Mouse (Mus musculus) adrenal gland, postnatal 25 days (tissue): Measurements from ENCODE around the gene Impdh2. TPM values are rescaled to one million over a fixed set of nuclear protein-coding genes. Genes with fewer than 3 reads are reported as not detected.

Source experiments
- DNase-seq: peaks from one replicate; pipeline ENCODE4 v3.0.0; 2021; ENCODE audit warnings: mixed read lengths
- long read RNA-seq: library from polyadenylated mRNA; stranded (forward); transcript quantifications from one replicate; pipeline ENCODE4 v2.0.0, GENCODE M21; 2021
- total RNA-seq: library from RNA; stranded (reverse); gene quantifications from 2 replicates; pipeline ENCODE4 v1.2.3, GENCODE M21; 2021

The Impdh2 gene
- 66.3 and 95.0 TPM in 2 replicates for total RNA-seq
- long read RNA-seq, transcript Impdh2-201 (14 exons, 1,858 nt) = major isoform, 54 of 69 reads
- long read RNA-seq, partial matches to known transcripts = 5 of 69 reads
- long read RNA-seq, other reads (novel, unspliced or antisense) = 8 of 69 reads

DNA sequence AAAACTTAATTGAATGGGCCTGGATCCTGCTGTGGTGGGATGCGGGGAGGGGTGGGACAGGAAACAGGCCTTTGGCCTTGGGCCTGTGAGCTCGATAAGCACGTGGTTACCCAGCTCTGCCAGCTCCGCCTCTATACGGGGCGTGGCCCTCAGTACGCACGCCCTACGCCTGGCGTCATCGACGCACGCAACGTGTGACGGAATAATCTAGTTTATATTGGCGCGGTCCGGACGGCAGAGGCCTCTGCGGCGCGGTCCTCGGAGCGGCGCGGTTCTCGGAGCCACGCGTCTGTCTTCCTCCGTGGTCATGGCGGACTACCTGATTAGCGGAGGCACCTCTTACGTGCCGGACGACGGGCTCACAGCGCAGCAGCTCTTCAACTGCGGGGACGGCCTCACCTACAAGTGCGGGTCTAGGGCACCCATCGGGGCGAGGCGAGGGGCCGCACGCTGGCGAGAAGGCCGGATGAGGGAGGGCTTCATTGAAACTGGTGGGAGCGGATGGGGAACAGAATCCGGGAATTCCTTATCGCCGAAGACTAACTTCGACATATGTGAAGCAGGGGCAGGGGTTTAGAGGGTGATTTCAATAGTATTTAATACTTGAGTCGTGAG, at the start of gene Impdh2:
TSS of gene Impdh2 (plus strand) at position 60 of the 615 bp plus-strand sequence.
- peak; percentile 93 for DNase-seq

DNA sequence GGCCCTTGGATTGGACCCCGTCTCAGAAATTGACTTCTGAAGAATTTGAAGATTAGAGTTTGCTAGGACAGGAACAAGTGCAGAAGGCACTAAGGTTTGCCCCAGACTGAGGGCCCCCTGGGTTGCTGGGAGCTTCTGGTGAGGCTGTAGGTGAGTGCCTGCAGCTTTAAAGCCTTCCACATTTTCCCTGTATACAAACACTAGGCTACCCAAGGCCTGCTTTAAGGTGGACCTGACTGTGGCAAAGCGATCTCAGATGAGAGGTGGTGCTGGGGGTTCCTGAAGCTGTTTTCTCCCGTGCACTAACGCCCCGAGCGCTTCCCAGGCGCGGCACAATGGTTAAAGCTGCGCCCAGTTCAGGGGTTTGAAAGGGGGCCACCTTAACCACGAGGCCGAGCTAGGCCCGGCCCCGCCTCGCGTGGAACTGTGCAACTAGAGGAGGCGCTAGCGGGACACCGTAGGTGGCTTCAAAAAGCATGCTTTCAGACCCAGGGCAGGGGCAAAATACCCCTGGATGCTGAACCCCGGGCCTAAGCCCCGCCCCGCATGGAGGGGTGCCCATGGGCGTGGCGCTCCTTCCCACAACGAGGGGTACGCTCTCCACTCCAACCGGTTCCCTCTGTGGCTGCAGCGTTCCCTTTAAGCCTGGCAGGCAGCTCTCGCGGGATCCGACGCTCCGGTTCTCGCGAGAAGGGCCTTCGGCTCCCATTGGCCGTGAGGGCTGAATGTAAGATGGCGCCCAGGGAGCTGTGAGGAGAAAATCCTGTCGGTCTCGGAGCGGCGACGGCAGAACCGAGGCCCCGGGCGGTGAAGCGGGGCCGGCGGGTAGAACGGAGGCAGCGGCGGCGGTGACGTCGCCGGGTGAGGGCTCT, 43.5 kb upstream of the Impdh2 start, which contains the start of gene Qrich1:
TSS of gene Qrich1 (plus strand) at position 427 of the 872 bp plus-strand sequence.
- peak; percentile 92 for DNase-seq

DNA sequence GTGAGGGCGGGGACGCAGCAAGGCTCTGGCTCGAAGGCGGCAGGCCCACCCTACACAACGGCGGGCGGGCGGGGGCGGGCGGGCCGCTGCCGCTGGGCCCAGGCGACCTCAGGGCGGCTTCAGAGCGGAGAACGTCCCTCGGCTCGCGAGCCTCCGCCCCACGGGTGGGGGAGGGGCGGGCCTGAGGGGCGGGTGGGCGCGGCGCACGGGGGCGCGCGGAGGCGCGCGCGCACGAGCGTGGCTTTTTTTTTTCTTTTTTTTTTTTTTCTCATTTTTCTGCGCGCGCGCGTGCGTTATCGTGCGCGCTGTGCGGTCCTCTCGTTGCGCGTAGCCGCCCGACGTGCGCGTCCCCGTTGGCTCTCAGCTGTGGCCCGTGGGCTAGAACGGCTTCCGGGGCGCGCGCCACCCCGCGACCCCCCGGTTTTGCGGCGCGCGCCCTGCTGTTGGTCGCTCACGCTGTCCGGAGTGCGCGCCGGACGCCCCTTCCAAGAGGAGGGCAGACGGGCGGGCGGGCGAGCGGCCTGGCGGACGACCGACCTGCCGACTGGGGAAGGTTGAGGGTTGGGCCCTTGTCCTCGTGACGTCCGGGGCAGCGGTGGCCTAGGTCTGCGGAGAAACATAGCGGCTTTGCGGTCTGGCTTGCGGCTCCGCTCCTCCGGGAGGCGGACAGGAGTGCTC, 42.7 kb upstream of the Impdh2 start:
- DNase-seq = peak; percentile 83

DNA sequence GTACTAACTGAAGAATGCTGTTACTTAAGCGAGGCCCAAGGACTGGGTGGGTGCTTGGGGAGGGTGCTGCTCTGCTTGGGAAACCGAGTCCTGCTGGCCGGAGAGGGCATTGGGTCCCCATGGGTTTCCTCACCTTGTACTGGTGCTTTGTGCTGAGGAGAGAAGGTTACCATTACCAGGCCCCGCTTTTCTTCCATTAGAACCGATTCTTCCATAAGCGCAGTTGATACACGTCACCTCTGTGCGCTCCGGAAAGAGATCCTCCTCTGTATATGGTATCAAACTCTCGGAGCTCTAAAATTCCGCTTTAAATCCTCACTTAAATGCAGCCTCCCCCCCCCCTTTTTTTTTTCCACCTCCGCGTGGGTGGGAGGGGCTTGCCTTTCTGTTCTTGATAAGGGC, 42.2 kb upstream of the Impdh2 start:
- DNase-seq = no peak

DNA sequence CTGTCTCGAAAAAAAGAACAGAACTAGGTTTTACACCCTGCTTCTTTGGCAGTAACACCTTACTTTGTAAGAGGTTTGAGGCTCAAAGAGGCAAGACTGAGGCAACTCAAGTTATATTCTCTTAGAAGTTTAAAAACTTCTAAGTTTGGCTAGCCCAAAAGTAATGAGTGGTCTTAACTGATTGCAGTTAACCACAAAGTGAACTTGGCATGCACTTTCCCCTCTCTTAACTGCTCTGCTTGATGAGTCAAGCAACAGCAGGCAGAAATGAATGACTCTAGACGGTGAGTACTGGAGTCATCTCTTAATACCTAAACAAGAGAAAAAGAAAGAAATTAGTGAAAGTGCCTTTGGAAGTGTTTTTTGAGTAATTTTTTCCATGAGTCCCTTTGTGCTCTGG, 38.5 kb upstream of the Impdh2 start:
- no peak for DNase-seq

DNA sequence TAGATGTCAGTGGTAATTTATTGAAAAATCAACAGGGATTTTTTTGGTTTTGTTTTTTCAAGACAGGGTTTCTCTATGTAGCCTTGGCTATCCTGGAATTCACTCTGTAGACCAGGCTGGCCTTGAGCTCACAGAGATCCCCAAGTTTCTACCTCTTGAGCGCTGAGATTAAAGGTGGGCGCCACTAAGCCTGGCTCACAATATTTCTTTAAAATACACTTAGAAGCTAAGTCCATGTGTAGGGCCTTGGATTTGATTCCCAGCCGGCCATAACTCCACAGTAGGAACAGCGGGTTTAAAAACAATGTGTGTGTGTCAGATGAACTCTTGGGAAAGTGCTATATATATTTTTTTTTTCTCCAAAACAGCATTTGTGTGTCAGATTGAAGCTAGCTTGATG, 36.7 kb upstream of the Impdh2 start:
- DNase-seq = no peak

DNA sequence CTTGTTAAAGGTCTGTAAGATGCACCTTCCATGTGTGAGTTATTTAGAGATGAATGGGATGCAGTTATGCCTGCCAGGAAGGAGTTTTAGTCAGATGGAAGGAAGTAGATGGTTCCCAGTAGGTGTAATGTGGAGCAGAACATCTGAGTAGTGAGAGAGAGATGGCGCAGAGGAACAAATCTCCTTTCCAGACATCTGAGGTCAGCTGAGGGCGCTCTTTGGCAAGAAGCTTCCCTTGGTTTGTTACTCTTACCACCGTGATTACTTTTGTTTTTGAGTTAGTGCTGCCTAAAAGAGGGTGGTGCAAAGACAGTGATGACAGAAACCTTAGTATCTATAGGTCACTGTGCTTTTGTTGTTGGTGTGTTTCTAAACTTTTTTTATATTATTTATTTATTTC, 34.7 kb upstream of the Impdh2 start:
- DNase-seq = no peak

DNA sequence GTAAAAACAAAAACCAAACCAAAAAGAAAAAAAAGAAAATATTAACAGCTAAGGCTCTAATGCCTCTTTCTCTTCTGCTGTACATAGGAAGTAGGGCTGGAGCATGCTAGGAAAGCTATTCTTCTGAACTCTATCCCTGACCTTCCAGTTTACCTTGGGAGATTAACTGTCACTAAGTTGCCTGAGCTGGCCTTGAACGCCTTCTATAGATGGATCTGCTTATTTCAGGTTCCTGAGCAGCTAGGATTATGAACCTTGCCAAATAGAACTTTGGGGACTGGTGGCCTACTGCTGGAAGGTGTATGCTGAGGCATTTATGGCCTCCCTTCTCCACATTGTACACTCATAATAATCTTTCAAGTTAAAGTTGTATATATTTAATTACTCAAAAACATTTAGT, 29.1 kb upstream of the Impdh2 start:
- DNase-seq = no peak

DNA sequence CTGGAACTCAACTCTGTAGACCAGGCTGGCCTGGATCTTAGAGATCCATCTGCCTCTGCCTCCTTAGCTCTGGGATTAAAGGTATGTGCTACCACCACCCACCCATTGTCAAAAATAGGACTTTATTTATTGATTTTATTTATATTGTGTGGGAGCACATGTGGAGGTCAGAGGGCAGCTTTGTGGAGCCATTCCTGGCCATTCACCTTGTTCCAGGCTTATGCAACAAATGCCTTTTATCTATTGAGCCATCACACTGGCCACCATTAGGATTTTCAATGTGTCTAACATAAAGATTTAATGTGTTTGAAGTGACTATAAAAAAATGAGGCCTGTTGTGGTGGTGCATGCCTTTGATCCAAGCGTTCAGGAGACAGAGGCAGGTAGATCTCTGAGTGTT, 28.6 kb upstream of the Impdh2 start:
- no peak for DNase-seq

DNA sequence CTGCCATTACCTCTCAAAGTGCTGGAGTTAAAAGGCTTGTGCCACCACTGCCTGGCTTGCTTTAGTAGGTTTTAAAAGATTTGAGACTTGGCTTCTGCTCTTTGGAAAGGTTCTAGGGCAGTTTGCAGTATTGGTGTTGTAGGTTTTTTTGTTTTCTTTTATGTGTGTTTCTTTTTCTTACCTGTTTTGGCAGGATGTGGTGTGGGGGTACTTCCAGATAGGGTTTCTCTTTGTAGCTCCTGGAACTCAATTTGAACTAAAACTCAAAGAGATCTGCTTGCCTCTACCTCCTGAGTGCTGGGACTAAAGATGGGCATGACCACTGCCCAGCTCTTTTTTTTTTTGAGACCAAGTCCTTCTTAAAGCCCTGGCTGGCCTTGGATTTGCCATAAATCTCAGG, 19.2 kb upstream of the Impdh2 start:
- DNase-seq = no peak

DNA sequence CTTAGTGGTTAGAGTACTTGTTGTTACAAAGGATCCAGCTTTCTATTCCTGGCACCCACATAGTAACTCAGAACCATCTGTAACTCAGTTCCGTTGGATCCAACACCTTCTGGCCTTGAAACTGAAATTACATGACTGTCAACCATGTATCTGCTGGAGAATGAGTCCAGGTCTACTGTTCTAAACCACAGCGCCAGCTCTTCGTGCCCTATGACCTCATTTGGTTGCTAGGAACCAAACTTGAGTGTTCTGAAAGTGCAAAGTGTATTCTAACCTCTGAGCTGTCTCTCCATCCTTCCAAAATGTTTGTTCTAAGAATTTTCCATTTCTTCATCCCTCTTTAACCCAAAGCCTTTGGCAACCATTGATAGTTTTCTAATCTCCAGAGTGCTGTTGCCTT, 14.1 kb upstream of the Impdh2 start:
- DNase-seq = no peak

DNA sequence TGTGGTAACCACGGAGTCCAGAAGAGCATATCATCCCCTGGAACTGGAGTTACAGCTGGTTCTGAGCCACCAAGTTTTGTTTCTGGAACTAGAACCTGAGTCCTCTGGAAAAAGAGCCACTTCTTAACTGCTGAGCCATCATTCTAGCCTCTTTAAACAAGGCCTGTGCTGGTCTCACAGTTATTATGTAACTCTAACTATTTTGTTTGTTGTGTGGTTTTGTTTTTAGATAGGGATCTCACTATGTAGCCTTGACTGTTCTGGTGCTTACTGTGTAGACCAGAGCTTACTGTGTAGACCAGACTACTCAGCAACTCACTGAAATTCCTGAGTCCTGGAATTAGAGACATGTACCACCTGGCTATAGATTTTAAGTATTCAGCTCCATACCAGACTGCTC, 13.2 kb upstream of the Impdh2 start:
- DNase-seq = no peak

DNA sequence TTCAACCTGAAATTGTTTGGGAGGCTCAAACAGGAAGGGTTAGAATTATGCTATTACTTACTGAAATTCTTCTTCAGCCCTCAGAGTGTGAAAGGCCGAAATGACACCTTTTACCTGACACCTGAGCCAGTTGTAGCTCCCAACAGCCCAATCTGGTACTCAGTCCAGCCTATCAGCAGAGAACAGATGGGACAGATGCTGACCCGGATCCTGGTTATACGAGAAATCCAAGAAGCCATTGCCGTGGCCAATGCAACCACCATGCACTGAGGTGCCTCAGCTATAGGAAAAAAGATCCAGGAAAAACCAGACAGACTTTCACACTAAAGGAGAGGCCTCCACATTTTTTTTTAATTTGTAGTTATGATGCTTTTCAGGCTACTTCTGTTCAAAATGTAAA, 917 bp upstream of the Impdh2 start:
- DNase-seq = no peak

DNA sequence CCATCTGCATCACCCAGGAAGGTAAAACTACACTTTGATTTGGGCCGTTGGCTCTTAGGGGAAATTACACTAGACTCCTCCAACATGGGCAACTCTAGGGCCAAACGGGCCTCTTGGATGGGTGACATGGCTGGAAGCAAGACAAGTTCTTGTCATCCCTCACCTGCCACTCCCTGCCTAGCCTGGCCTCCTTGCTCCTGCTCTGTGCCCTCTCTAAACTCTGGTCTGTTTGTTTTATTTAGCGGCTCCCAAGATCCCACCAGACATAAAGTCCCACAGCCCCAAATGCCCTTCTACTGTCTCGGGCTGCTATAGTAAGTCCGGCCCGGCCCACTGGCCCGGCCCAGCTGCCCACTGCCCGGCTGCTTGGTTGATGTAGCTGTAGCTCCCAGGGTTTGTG, 3.6 kb downstream of the Impdh2 start:
- no peak for DNase-seq

DNA sequence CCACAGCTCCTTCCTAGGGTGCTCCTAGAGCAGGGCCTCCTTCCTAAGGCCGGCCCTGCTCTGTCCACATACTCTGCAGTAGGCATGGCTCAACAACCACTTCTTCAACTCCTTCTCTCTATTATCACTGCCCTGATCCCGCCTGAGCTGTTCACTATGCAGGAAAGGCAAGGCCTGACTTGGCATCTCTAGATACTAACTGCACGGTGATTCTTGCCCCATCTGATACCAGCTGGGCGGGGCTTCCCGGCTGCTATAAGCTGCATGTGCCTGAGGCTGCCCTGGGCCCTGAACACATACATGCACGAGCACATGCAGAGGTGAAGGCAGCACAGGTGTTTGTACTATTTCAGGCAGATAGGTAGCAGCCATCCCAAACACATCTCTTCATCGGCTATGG, 4.0 kb downstream of the Impdh2 start:
- DNase-seq = no peak

DNA sequence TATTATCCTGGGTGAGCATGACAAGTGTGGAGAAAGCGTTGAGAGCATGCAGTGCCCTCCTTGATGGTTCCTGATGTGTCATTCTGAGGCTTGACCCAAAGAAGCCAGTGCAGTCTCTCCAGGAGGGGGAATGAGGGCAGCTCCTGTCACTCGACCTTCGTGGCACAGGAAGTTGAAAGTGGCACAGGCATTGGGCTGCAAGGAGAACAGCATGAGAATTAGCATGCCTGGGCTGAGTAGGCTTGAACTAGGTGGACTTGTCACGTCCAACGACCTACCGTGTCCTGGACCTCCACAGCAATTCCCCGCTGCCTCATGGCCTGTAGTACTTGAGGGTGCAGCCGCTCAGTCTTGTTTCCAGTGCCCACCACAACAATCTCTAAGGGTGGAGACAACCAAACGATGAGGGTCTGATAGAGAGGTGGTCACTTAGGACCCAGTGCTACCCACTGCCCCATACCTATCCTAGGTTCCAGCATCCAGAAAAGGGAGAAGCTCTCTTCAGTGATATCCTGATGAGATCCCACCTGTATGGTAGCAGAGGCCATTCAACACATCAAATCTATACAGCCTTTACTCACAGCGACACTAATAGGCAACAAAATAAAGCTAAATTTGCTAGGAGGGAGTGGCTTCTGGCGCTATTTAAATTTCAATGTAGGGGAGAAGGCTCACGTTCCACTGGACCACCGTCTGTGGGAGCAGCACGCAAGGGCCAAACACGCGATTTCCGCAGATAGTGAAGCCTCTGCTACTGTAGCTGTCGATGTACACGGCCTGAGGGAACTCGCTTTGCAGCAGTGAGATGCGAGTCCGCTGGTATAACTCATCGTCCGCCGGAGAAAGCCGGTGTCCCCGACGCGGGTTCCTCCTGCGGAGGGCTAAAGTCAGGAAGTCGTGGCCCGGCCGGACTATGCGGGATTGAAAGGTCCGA, 6.1 kb downstream of the Impdh2 start:
- DNase-seq = peak; percentile 10

DNA sequence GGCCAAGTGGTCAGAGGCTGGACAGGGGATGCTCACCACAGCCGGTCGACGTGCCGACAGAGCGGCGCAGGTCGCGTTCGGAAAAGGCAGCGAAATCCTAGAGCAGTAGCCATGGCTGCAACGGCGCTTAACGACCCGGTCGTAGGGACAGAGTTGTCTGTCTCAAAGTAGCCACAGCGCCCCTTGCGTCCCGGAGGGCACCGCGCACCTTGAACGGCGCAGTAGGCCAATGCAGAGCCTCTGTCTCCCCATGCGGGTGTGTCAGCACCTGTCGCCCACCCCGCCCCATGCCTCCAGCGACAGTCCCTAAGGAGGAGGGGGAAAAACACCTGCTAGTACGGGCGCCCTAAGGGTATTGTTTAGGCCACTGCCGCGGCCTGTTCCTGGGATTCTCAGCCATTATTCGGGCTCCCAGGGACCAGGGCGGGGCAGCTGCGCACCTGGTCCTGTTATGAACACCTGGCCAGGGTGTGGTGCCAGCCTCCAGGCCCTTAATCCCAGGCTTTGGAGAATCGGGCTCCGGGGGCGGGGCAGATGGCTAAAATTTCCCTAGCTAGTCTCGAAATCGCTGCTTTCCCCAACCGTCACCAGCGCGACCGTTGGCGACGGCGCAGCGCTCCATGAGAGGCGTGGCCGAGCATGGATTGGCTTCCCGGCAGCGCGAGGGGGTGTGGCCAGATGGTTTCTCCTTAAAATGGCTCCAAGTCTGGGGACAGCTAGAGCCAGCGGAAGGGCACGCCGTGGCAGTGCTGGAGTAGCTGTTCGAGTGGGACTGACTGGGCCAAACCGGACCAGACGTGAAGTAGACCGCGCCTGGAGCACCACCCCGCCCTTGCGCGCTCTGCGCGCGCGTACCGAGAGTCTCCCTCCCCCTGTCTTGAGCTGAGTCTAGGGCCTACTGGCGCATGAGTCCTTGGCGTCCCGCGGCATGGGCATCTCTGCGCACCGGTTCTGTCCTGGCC, 7.0 kb downstream of the Impdh2 start, which contains the start of gene Ndufaf3:
TSS of gene Ndufaf3 (minus strand) at position 620 of the 962 bp plus-strand sequence.
- peak; percentile 96 for DNase-seq

DNA sequence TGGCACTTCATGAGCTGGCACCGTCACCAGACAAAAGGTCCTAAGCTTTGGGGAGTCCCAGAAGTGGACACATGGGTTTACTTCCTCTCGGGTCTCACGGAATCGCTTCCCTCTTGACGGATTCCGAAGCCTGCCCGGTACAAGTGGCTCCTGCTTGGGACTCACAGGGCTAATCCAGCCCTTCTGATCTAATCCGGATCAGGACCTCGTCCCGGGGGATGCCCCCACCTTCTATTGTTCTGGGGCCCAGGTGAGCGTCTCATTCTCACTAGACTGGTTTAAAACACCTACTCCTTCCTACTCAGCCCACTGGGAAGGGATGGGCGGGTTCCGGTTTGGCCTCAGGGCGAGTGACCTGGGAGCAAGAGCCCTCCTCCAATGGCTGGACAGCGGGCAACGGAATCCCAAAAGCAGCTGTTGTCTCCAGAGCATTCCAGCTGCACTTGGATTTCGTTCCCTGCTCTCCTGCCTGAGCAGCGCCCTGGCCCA, 7.9 kb downstream of the Impdh2 start:
- peak; percentile 31 for DNase-seq

DNA sequence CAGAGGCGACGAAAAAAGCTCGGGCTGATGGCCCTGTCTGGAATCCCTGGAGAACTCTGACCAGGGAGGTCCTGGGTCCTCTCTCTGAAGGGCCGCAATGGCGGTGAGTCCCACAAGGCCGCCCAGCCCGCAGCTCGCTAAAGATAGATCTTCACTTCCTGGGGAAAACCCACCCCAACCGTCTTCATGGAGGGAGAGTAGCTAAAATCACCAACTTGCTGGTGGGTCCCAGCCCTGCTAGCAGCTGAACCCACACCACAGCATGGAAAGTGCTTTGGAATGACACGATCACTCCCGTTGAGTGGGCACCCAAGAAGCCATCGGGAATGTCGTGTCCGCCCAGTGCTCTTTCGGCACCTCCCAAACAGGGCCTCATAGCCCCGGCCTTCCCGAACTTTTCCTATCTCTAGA, 8.4 kb downstream of the Impdh2 start:
- no peak for DNase-seq
